ENCODE assay signal across 16 mouse cellular contexts in the genomic region with DNA sequence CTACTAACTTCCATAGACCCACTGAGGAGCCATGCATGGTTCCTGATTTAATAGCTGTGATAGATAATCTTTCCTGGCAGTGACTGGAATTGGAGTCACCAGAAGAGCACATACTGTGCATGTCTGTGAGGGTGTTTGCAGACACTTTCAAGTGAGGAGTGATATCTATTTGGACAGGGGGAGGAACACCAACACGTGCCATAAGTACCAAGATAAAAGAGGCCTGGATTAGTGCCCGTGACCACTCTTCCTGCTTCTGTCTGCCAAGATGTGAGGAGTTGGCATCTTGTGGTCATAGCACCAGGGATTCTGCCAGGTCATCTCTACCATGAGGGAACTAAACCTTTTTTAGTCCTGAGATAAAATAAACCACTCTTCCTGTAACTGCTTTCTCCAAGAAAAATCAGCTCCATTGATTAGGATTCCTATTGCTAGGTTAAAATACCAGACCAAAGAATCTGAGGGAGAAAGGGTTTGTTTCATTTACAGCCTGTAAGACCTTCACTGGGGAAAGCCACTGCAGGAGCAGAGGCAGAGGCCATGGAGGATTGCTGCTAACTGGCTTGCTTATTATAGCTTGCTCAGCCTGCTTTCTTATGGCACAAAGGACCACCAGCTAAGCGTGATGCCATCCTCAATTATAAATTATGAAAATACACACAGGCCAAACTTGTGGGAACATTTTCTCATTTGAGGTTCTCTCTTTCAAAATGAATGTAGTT.
DNase-seq lines count a peak whose midpoint lies in the region; ATAC-seq and TF ChIP-seq lines count a peak whose summit lies in the region.
"Had no signal": no experiment of that assay in that cellular context is flagged by ENCODE, and none has a peak within 500 bp of the region (broad histone marks: within the 10 kb centered on the region; RNA-seq: fewer than 3 reads in every experiment).

No protein-coding gene starts in this region.

- no peaks in the 10 kb centered on the region for H3K9me3 ChIP-seq in heart, embryonic 11.5 days (replicated peaks; ENCODE audit: control insufficient read depth, low read length)
- H3K9me3 ChIP-seq: liver, embryonic 12.5 days had no signal

- no peak overlapping the region for H3K9ac ChIP-seq in heart, embryonic 11.5 days (ENCODE audit: low read depth, low read length)
- H3K9ac ChIP-seq: forebrain, postnatal 0 days; liver, embryonic 12.5 days had no signal

- ATAC-seq in heart, embryonic 11.5 days (replicated peaks; ENCODE audit: insufficient number of reproducible peaks, low FRiP score, low TSS enrichment): 0 out of 2 replicates have a peak, but pooled peaks have one; percentile 35
- ATAC-seq: forebrain, postnatal 0 days; liver, embryonic 12.5 days had no signal

- no peak overlapping the region for H3K4me2 ChIP-seq in heart, embryonic 11.5 days
- H3K4me2 ChIP-seq: liver, embryonic 12.5 days had no signal

- intact Hi-C loops in left cerebral cortex, postnatal 4 days (cut with DNase I): no loop called here
- intact Hi-C loops in heart, postnatal 36 days (cut with DNase I): loop anchor here (10.0 kb wide), 2 partner anchors 172 to 262 kb away; no protein-coding TSS in a partner anchor
- intact Hi-C loops in left cerebral cortex, adult 2 months (cut with DNase I): no loop called here

- no peak overlapping the region for H3K4me3 ChIP-seq in heart, embryonic 11.5 days (ENCODE audit: low read depth, low read length)
- no peak overlapping the region for H3K4me3 ChIP-seq in left cerebral cortex, adult 2 months
- H3K4me3 ChIP-seq: layer of hippocampus, adult 2 months; liver, embryonic 12.5 days had no signal

- peak; percentile 9 for DNase-seq in left cerebral cortex, postnatal 4 days
- DNase-seq in left cerebral cortex, adult 9 months (ENCODE audit: low spot score in 2 of 2): no peak
- peak; percentile 1 for DNase-seq in brain, adult 2 months (ENCODE audit: low read depth, low spot score)
- peak; percentile 33 to 42 for DNase-seq in heart, postnatal 36 days
- no peak for DNase-seq in left cerebral cortex, adult 2 months (ENCODE audit: extremely low spot score in 1 of 2, low spot score in 2 of 2)
- DNase-seq in adipocyte (ENCODE audit: low spot score): no peak
- DNase-seq in frontal cortex, postnatal 10 days (ENCODE audit: low spot score in 2 of 2): no peak
- DNase-seq: adrenal gland, adult 2 months; forebrain, postnatal 0 days; gastrocnemius, postnatal 14 days; lung, postnatal 36 days; midbrain, embryonic 14.5 days; thymus, postnatal 4 days had no signal

- no peaks in the 10 kb centered on the region for H3K27me3 ChIP-seq in heart, embryonic 11.5 days (ENCODE audit: control insufficient read depth, insufficient read depth, low read length)
- H3K27me3 ChIP-seq: liver, embryonic 12.5 days had no signal

- WGBS in heart, embryonic 11.5 days (ENCODE audit: insufficient replicate concordance): 40% methylated on average over 3 of the region's 3 CpGs

- H3K4me1 ChIP-seq in heart, embryonic 11.5 days (ENCODE audit: control insufficient read depth, insufficient read depth, low read length): no peaks in the 10 kb centered on the region
- H3K4me1 ChIP-seq: liver, embryonic 12.5 days had no signal

- TF ChIP-seq CTCF in left cerebral cortex, adult 2 months (IDR thresholded peaks at IDR 0.05): no peak

- no peaks in the 10 kb centered on the region for H3K36me3 ChIP-seq in heart, embryonic 11.5 days (ENCODE audit: control insufficient read depth, insufficient read depth, low read length)
- H3K36me3 ChIP-seq: liver, embryonic 12.5 days had no signal

- H3K27ac ChIP-seq in heart, embryonic 11.5 days (ENCODE audit: low read depth, low read length): no peak overlapping the region
- H3K27ac ChIP-seq in left cerebral cortex, adult 2 months: no peak overlapping the region
- H3K27ac ChIP-seq: layer of hippocampus, adult 2 months; liver, embryonic 12.5 days had no signal

Comparison
In these comparisons a context has a peak if more than half of its experiments do, and no peak if none do; other contexts are left out.
1. DNase-seq: peak in left cerebral cortex, postnatal 4 days (single experiment), brain, adult 2 months (single experiment) and heart, postnatal 36 days (2 of 2); none in left cerebral cortex, adult 9 months (0 of 2), left cerebral cortex, adult 2 months (0 of 2), adipocyte (single experiment) and frontal cortex, postnatal 10 days (0 of 2).